Mouse (Mus musculus) embryonic facial prominence, embryonic 15.5 days (tissue): Measurements from ENCODE around the gene Ect2. TPM values are rescaled to one million over a fixed set of nuclear protein-coding genes. Genes with fewer than 3 reads are reported as not detected.

Source experiments
- ATAC-seq: fragments of 200-750 bp; cut with Nextera tagmentation; 2 replicates; pipeline ENCODE4 v1.8.0; 2017; ENCODE audit warnings: low read depth, moderate TSS enrichment; ENCODE audit not compliant: insufficient number of reproducible peaks, low FRiP score, low TSS enrichment
- H3K27ac ChIP-seq: fragments of 300-500 bp; sonication (generic); replicated peaks from 2 replicates; pipeline ENCODE4 v1.5.1; 2015; ENCODE audit warnings: mild to moderate bottlenecking, inconsistent platforms
- H3K27me3 ChIP-seq: fragments of 300-500 bp; sonication (generic); 2 replicates; pipeline ENCODE4 v1.6.1; 2015; ENCODE audit warnings: inconsistent platforms
- H3K36me3 ChIP-seq: fragments of 300-500 bp; sonication (generic); 2 replicates; pipeline ENCODE4 v1.6.1; 2015; ENCODE audit warnings: mild to moderate bottlenecking, inconsistent platforms
- H3K4me1 ChIP-seq: fragments of 300-500 bp; sonication (generic); 2 replicates; pipeline ENCODE4 v1.6.1; 2015; ENCODE audit warnings: inconsistent platforms
- H3K4me2 ChIP-seq: fragments of 300-500 bp; sonication (generic); replicated peaks from 2 replicates; pipeline ENCODE4 v1.6.1; 2015; ENCODE audit warnings: mild to moderate bottlenecking, inconsistent platforms
- H3K4me3 ChIP-seq: fragments of 300-500 bp; sonication (generic); replicated peaks from 2 replicates; pipeline ENCODE4 v1.5.1; 2015; ENCODE audit warnings: mild to moderate bottlenecking, inconsistent platforms
- H3K9ac ChIP-seq: fragments of 300-500 bp; sonication (generic); 2 replicates; pipeline ENCODE4 v1.6.1; 2015; ENCODE audit warnings: inconsistent platforms
- H3K9me3 ChIP-seq: fragments of 300-500 bp; sonication (generic); replicated peaks from 2 replicates; pipeline ENCODE4 v1.6.1; 2016; ENCODE audit warnings: inconsistent platforms
- WGBS: fragments of 180-500 bp; shearing (Covaris S2); methylation state at CpG from one replicate; pipeline ENCODE4 v1.1.7; 2015; 5-methylcytosine and 5-hydroxymethylcytosine counted together
- polyA plus RNA-seq: library from polyadenylated mRNA; unstranded; fragments of >200 nt; fragmentation: Nextera tagmentation; extraction: Ambion mirVana; gene quantifications from 2 replicates; pipeline ENCODE4 v1.2.1, GENCODE M21; 2015

Gene Ect2
- polyA plus RNA-seq, 1 experiment from 2014 or later, result 33.5 TPM

- H3K9me3 ChIP-seq, result no peaks in the 10 kb centered on the region
- no peaks in the 10 kb centered on the region for H3K36me3 ChIP-seq
- H3K9ac ChIP-seq, result no peak overlapping the region
- no peak overlapping the region for H3K27ac ChIP-seq
- no peak for ATAC-seq
- WGBS, result 39% methylated on average over 1 of the region's 1 CpGs
- no peak overlapping the region for H3K4me2 ChIP-seq
- peaks cover 7% of the 10 kb centered on the region for H3K4me1 ChIP-seq
- no peaks in the 10 kb centered on the region for H3K27me3 ChIP-seq
- H3K4me3 ChIP-seq, result no peak overlapping the region
Measured at GRCm38 (mm10) chr3:27188386-27188785, 34.7 kb upstream of the Ect2 start.

- H3K27ac ChIP-seq, result no peak overlapping the region
- no peak for ATAC-seq
- no peak overlapping the region for H3K9ac ChIP-seq
- H3K4me2 ChIP-seq, result peak overlapping the region; percentile 98
- no peaks in the 10 kb centered on the region for H3K9me3 ChIP-seq
- WGBS, result 12% methylated on average over 19 of the region's 19 CpGs
- peak overlapping the region; percentile 60 for H3K4me3 ChIP-seq
- H3K36me3 ChIP-seq, result no peaks in the 10 kb centered on the region
- H3K27me3 ChIP-seq, result no peaks in the 10 kb centered on the region
- peaks cover 10% of the 10 kb centered on the region for H3K4me1 ChIP-seq
Measured at GRCm38 (mm10) chr3:27183601-27184175, 30.0 kb upstream of the Ect2 start.

- Histone ChIP-seq H3K4me1 (peaks cover 10% of the 10 kb centered on the region), H3K4me3 (peak within 1 kb of the TSS; percentile 60), H3K4me2 (peak within 1 kb of the TSS; percentile 98), H3K9ac (peak within 1 kb of the TSS; percentile 51), H3K9me3 (no peaks in the 10 kb centered on the region), H3K27ac (no peak within 1 kb of the TSS), H3K27me3 (no peaks in the 10 kb centered on the region), H3K36me3 (no peaks in the 10 kb centered on the region)
- ATAC-seq, result peak; percentile 93
- WGBS, result under 1% methylated on average over 54 of the region's 54 CpGs
Measured at GRCm38 (mm10) chr3:27182733-27183600, 29.3 kb upstream of the Ect2 start, which contains the start of gene Nceh1. Gene Nceh1, plus strand, starts transcription at chr3:27182965.

GRCm38 (mm10) chr3:27179711-27180110, 26.0 kb upstream of the Ect2 start:
- Histone ChIP-seq H3K27ac (no peak overlapping the region), H3K9ac (no peak overlapping the region), H3K4me1 (peaks cover 10% of the 10 kb centered on the region), H3K4me3 (no peak overlapping the region), H3K27me3 (no peaks in the 10 kb centered on the region), H3K9me3 (no peaks in the 10 kb centered on the region), H3K36me3 (no peaks in the 10 kb centered on the region), H3K4me2 (no peak overlapping the region)
- WGBS, result 72% methylated on average over 8 of the region's 8 CpGs
- no peak for ATAC-seq

GRCm38 (mm10) chr3:27170257-27170656, 16.6 kb upstream of the Ect2 start:
- Histone ChIP-seq H3K36me3 (no peaks in the 10 kb centered on the region), H3K9ac (no peak overlapping the region), H3K27ac (no peak overlapping the region), H3K4me1 (no peaks in the 10 kb centered on the region), H3K27me3 (no peaks in the 10 kb centered on the region), H3K4me2 (no peak overlapping the region), H3K9me3 (no peaks in the 10 kb centered on the region), H3K4me3 (no peak overlapping the region)
- no peak for ATAC-seq
- WGBS, result 66% methylated on average over 1 of the region's 1 CpGs

GRCm38 (mm10) chr3:27165481-27166065, 11.9 kb upstream of the Ect2 start:
- WGBS, result 73% methylated on average over 3 of the region's 3 CpGs
- no peak for ATAC-seq
- H3K4me1 ChIP-seq, result no peaks in the 10 kb centered on the region

GRCm38 (mm10) chr3:27162410-27162804, 8.7 kb upstream of the Ect2 start:
- H3K9ac ChIP-seq, result no peak overlapping the region
- no peaks in the 10 kb centered on the region for H3K27me3 ChIP-seq
- H3K9me3 ChIP-seq, result no peaks in the 10 kb centered on the region
- H3K27ac ChIP-seq, result no peak overlapping the region
- no peak overlapping the region for H3K4me3 ChIP-seq
- ATAC-seq, result no peak
- no peaks in the 10 kb centered on the region for H3K36me3 ChIP-seq
- H3K4me1 ChIP-seq, result no peaks in the 10 kb centered on the region
- H3K4me2 ChIP-seq, result no peak overlapping the region
- WGBS, result 64% methylated on average over 2 of the region's 2 CpGs

More at GRCm38 (mm10) chr3:27165481-27166065, 11.9 kb upstream of the Ect2 start:
- no peak overlapping the region for H3K4me2 ChIP-seq
- H3K4me3 ChIP-seq, result no peak overlapping the region
- no peaks in the 10 kb centered on the region for H3K9me3 ChIP-seq
- H3K9ac ChIP-seq, result no peak overlapping the region
- no peaks in the 10 kb centered on the region for H3K36me3 ChIP-seq
- no peak overlapping the region for H3K27ac ChIP-seq
- no peaks in the 10 kb centered on the region for H3K27me3 ChIP-seq

GRCm38 (mm10) chr3:27161645-27162409, 8.1 kb upstream of the Ect2 start:
- H3K9me3 ChIP-seq, result no peaks in the 10 kb centered on the region
- no peak overlapping the region for H3K9ac ChIP-seq
- no peak overlapping the region for H3K4me3 ChIP-seq
- no peak for ATAC-seq
- H3K4me2 ChIP-seq, result no peak overlapping the region
- no peaks in the 10 kb centered on the region for H3K4me1 ChIP-seq
- no peak overlapping the region for H3K27ac ChIP-seq
- WGBS, result 83% methylated on average over 6 of the region's 6 CpGs
- no peaks in the 10 kb centered on the region for H3K27me3 ChIP-seq
- no peaks in the 10 kb centered on the region for H3K36me3 ChIP-seq

GRCm38 (mm10) chr3:27158910-27159309, 5.2 kb upstream of the Ect2 start:
- Histone ChIP-seq H3K9ac (no peak overlapping the region), H3K27me3 (no peaks in the 10 kb centered on the region), H3K4me3 (no peak overlapping the region), H3K27ac (no peak overlapping the region), H3K4me2 (no peak overlapping the region), H3K9me3 (no peaks in the 10 kb centered on the region), H3K36me3 (no peaks in the 10 kb centered on the region), H3K4me1 (peaks cover 11% of the 10 kb centered on the region)
- WGBS, result 25% methylated on average over 4 of the region's 4 CpGs
- no peak for ATAC-seq

GRCm38 (mm10) chr3:27156594-27156949, 2.9 kb upstream of the Ect2 start:
- H3K27ac ChIP-seq, result no peak overlapping the region
- H3K4me2 ChIP-seq, result no peak overlapping the region
- H3K9me3 ChIP-seq, result no peaks in the 10 kb centered on the region
- H3K4me1 ChIP-seq, result peaks cover 19% of the 10 kb centered on the region
- H3K9ac ChIP-seq, result no peak overlapping the region
- no peaks in the 10 kb centered on the region for H3K36me3 ChIP-seq
- 45% methylated on average over 3 of the region's 3 CpGs for WGBS
- no peak for ATAC-seq
- H3K27me3 ChIP-seq, result no peaks in the 10 kb centered on the region
- no peak overlapping the region for H3K4me3 ChIP-seq
